Mouse (Mus musculus): ENCODE data around the gene 0610009B22Rik.

The 0610009B22Rik gene

DNA sequence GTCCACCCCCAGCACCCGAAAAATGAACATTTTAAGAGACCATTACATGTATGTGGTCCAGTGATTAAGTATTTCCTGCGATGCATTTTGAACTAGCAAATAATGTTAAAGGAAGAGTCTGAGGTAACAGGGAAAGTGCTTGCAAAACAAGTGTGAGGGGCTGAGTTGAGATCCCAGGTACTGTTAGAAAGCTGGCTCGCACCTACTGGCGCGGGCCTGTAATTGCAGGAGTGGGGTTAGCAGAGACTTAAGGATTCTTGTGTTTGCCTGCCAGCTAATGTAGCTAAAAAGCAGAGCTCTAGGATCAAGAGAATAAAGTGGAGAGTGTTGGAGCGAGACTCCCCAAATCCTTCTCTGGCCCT is 52.4 kb downstream of the 0610009B22Rik start:
- peak; percentile 70 to 80 for DNase-seq (ENCODE audit: low spot score in 2 of 2)

DNA sequence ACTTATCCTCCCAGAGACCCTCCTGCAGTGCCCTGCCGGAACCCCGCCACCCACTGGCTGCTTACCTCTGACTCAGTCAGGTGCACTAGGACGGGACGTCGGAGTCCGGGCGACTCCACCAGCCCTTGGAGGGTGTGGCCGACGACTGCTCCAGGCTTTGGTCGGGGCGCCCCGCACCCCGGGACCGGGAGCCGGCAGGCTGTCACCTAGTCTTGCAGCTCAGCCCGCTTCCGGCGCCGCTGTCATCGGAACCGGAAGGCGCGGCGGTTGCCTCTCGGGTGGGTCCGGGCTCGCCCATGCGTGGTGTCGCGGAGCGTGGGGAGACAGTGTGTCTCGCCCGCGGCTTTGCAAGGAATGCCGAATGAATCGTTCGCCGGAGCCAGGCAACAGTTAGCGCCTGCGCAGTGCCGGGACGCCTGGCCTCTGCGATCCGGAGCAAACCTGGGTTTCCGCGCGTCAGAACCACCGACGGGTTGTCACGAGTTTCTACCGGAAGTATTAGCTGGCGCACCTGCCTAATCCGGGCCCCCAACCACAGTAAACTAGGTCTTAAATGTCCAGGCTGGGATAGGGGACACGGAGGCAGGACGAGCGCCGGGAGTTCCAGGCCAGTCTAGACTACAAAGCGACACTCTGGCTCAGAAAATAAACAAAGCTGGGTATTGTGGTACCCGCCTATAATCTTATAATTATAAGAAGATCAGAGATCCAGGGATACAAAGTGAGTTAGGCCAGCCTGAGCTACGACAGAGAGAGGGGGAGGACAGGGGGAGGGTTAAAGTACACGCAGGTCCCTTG is 53.0 kb downstream of the 0610009B22Rik start, which contains the start of gene Rmnd5b:
TSS of gene Rmnd5b (minus strand) at position 372 of the 798 bp plus-strand sequence.
- DNase-seq (ENCODE audit: low spot score in 2 of 2), result peak; percentile 86 to 92
